Mouse (Mus musculus) inflammation-experienced regulatory T-cells, adult 6 months (primary cell): ENCODE results near the gene Ttc7. TPM values are rescaled to one million over a fixed set of nuclear protein-coding genes. Genes with fewer than 3 reads are reported as not detected.

Source experiments
- ATAC-seq: one replicate; pipeline ENCODE4 v1.8.0; 2017
- polyA plus RNA-seq, 3 experiments: library from polyadenylated mRNA; unstranded; fragments of 100-300 nt; shearing (Covaris generic); gene quantifications; one replicate each; pipeline ENCODE4 v1.2.1; 2017

The Ttc7 gene
- polyA plus RNA-seq, 3 experiments from 2014 or later: 16.9 to 22.6 (median 20.6) TPM

DNA sequence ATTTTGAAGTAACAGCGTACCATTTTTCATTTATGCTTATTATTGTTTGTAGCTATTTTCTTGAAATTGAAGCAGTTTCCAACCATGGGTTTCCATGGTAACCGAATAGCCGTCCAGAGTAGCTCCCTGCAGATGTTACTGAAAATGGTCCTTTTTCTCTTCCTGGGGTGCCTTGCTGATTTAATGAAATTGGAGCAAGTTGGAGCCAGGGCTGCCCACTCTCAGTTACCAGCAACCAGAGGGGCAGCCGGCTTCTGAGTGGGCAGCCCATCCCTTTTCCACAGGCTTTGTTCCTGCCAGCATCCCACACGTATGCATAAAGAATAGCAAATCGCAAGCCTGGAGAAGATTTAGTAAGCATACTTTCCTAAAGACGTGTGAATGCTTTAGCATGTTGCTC is 89.5 kb downstream of the Ttc7 start:
- ATAC-seq: no peak

GRCm38 (mm10) chr17:87373327-87373726 is 90.6 kb downstream of the Ttc7 start:
- no peak for ATAC-seq

DNA sequence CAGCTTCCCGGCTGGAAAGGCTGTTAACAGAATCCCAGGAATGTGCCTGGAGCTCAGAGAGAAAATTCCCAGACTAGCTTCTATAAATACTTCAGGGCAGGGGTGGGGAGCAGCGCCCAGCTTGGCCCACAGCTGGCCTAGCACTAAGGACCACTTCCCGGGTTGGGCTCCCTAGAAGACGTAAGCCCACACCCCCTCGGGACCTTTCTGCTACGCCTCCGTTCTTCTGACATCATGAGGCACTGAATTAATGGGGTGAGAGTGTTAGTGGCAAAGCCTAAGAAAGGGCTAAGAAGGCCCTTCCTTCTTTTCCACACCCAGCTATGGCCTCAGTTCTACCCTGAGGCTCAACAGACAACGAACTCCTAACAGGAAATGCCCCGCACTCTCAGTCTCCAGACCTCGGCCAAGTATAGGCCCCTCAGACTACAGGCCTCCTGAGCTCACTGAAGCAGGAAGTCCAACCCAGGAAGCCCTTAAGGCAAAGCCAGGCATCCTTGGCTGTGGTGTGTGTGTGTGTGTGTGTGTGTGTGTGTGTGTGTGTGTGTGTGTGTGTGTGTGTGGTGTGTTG is 93.3 kb downstream of the Ttc7 start:
- peak; percentile 36 for ATAC-seq

DNA sequence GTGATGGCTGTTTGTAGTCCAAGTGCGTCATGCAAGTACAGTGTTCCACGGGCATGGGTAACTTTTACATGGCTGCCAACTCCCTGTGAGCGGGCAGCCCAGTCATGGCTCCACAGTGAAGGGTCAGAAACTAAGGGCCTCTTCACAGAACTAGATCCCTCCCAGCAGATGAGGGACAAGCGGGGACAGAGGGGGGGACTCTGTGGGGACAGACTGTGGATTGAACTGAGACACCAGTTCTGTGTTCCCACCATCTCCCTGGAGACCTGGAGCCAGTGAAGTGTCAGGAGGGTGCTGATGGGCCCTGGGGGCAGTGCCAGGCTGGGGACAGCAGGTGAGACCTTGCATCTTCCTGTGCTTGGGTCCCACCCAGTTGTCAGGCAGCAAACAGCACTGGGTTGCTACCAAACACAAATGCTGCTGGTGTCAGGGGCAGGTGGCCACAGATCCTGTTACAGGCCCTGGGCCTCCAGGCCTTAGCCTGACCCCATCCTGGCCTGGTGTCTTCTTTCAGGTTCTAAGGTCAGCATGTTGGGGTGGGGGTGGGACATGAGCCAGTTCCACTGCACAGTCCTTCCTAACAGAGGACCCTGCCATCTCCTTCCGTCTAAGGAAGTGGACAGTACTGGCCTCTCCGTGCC is 94.3 kb downstream of the Ttc7 start:
- no peak for ATAC-seq

DNA sequence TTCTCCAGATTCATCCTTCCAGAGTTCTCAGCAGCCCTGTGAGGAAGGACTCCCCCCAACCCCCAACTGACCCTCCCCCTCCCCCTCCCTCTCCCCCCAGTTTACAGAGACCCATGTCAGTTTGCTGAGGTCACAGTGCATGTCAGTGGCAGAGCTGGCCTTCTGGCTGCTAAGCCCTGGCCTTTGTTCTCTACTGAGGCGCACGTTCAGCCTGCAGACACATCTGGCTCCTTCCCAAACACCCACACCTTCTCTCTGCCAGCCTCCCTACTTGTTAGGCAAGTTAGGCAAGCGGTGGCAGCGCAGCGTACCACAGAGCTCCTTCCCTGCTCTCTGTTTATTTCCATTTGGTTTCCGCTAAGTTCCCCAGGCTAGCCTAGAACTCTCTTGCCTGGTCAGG is 94.8 kb downstream of the Ttc7 start:
- ATAC-seq: peak; percentile 19

DNA sequence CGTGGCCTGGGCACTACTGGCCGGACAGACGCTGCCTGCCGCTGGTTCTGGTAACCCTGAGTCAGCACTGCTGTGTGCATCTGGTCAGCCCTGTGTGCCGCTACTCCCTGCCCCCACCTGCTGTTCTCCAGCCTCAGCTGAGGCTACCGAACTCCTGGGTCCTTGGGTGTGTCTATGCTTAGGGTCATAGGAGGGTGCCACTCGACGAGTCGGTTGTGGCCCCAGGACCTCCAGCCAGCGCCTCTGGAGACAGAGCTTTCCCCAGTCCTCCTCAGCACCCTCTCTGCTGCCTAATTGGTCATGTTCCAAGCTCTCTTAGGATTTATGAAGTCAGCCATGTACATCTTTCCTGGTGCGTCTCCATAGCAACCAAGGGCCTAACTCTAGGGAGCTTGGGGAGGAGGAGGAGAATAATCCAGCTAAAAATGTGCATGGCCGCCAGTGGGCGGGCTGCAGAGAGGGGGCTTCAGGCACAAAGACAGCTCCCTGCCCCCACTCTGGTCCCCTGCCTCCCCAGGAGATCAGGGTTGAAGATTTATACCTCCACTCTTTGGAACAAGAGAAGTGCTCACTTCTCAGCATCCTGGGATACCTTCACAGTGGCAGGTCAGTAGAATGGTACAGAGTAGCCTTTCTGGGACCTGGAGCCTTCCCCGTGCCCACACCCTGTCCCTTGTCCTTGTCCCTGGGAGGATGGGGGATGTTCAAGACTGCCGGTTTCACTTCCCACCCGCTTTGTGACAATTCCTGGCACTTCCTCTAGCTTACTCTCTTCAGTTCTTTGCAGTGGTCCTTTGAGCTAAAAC is 95.9 kb downstream of the Ttc7 start:
- no peak for ATAC-seq

GRCm38 (mm10) chr17:87379160-87379624 is 96.5 kb downstream of the Ttc7 start:
- ATAC-seq: no peak

DNA sequence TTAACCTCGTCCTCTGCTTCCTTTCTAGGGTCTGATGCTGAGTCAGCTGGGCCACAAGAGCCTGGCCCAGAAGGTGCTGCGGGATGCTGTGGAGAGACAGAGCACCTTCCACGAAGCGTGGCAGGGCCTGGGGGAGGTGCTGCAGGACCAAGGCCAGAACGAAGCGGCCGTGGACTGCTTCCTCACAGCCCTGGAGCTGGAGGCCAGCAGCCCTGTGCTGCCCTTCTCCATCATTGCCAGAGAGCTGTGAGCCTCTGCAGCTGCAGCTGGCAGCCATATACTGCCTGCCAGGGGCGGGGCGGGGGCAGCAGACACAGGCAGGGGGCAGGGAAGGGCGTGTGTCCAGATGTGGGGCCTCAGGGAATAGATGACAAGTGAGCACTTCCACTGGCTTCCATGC is 97.1 kb downstream of the Ttc7 start:
- ATAC-seq: no peak

DNA sequence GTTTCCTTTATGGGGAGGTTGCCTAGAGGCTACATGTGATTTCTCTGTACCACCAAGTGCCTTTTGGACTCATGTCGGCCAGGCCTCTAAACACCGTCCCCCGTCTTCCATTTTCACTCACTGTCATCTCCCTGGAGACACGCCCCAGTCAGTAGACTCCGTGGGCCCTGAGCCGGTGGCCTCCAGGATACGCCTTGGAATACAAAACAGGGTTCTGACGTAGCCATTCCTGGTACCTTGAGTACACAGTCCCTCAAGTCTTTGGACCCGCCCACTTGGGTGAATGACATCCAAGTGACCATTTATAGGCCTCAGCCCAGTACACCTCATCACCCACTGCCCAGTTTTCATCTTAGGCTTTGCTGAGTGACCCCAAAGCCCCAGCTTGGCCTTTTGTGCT is 98.0 kb downstream of the Ttc7 start:
- no peak for ATAC-seq

GRCm38 (mm10) chr17:87385835-87386234 is 103.1 kb downstream of the Ttc7 start:
- no peak for ATAC-seq

GRCm38 (mm10) chr17:87387068-87387467 is 104.4 kb downstream of the Ttc7 start:
- ATAC-seq: no peak

DNA sequence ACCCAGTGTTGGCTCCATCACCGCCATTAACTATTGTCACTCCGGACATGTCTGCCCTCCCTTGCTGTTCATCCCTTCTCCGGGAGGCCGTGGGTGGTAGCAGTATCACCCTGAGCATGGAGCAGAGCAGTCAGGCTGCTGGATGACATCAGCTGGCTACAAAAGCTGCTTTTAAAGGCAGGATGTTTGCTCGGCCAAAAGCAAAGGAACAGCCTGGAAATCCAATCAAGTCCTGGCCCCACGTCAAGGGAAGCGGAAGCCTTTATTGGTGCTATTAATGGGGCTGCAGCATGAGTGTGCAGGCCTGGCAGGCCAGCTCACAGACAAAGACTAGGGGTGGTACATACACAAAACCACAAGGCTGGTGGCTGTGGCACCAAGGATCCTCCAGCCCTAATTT is 108.6 kb downstream of the Ttc7 start:
- no peak for ATAC-seq

DNA sequence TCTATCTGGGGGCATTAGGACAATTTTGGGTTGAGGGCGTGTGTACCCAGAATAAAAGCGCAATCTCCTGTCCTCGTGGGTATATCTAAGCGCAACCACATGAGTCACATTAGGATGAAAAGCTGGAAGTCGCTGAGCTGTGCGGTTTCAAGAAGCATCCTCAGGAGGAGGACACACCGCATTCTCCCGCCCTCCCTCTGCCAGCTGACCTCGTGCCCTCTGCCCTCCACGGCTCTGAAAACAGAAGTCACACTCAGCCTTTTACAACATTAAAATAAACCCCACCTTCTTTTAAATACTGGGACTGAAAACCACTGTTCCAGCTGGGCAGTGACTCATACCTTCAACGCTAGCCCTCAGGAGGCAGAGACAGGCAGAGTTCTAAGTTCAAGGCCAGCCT is 114.4 kb downstream of the Ttc7 start:
- no peak for ATAC-seq

- no peak for ATAC-seq
These were observed 119.8 kb downstream of the Ttc7 start for GRCm38 (mm10) chr17:87402444-87402843.

GRCm38 (mm10) chr17:87403462-87403861 is 120.8 kb downstream of the Ttc7 start:
- no peak for ATAC-seq

GRCm38 (mm10) chr17:87405576-87405975 is 122.9 kb downstream of the Ttc7 start:
- no peak for ATAC-seq

DNA sequence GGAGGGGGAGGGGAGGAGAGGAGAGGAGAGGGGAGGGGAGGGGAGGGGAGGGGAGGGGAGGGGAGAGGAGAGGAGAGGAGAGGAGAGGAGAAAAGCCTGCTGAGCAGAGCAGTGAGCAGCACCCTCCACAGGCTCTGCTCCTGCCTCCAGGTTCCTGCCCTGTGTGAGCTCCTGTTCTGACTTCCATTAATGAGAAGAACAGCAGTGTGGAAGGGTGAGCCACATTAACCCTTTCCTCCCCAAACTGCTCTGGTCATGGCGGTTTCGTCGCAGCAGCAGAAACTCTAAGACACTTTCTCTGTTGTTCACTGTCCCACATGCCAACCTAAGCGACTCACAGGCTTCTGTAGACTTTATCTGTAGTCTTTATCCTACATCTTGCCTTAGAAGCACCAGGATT is 124.0 kb downstream of the Ttc7 start:
- ATAC-seq: no peak

GRCm38 (mm10) chr17:87418082-87418481 is 135.4 kb downstream of the Ttc7 start:
- ATAC-seq: peak; percentile 91

DNA sequence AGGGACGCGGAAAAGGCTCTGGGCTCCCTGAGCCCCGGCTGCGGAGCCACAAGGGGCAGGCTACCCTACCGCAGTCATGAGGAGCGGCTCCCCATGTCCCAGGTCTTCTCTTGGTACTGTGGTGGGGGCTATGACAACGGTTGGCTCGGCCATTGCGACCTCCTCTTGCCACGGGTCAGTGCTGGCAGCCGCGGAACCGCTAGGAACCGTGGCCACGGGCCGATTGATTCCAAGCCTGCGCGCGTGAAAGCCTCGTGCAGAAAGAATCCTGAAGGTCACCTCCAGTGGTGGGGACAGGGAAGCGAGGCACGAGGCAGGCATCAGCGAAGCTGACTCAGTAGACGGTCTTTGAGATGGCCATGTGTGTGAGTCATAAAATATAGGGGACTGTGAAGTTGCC is 144.8 kb downstream of the Ttc7 start, which contains the start of gene Stpg4:
Stpg4 (minus strand) TSS at position 231 of the 400 bp plus-strand sequence.
- no peak for ATAC-seq

DNA sequence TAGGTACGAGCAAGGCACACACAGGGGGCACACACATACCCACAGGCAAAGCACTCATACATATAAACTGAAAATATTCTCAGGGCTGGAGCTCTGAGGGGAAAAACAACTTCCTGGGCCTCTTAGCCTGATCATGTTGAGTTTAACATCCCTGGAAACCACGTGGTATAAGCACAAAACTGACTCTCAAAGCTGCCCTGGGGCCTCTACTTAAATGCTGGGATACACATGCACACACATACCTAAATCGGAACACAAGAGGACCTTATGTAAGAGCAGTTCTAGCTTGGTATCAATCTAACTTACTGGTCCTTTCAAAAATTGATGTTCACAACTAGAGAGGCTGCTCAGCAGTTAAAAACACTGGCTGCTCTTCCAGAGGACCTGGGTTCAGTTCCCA is 146.7 kb downstream of the Ttc7 start:
- ATAC-seq: no peak
